Mouse (Mus musculus) stomach, embryonic 14.5 days (tissue): ENCODE data around the gene Gcnt1. TPM values are rescaled to one million over a fixed set of nuclear protein-coding genes. Genes with fewer than 3 reads are reported as not detected.

Experiments used
- ATAC-seq: fragments of 200-750 bp; cut with Nextera tagmentation; 2 replicates; pipeline ENCODE4 v1.8.0; 2017; ENCODE audit warnings: low read depth, moderate TSS enrichment; ENCODE audit not compliant: insufficient number of reproducible peaks, insufficient read depth, low FRiP score
- H3K27ac ChIP-seq: fragments of 300-500 bp; sonication (generic); 2 replicates; pipeline ENCODE4 v1.5.1; 2014; ENCODE audit warnings: mild to moderate bottlenecking, low read length, moderate library complexity, mixed read lengths
- H3K27me3 ChIP-seq: fragments of 300-500 bp; sonication (generic); 2 replicates; pipeline ENCODE4 v1.6.1; 2014; ENCODE audit warnings: low read length, control low read depth, mixed read lengths; ENCODE audit not compliant: control insufficient read depth, insufficient read depth
- H3K36me3 ChIP-seq: fragments of 300-500 bp; sonication (generic); 2 replicates; pipeline ENCODE4 v1.6.1; 2014; ENCODE audit warnings: mild to moderate bottlenecking, control low read depth, low read length, moderate library complexity, mixed read lengths; ENCODE audit not compliant: control insufficient read depth, insufficient read depth
- H3K4me1 ChIP-seq: fragments of 300-500 bp; sonication (generic); 2 replicates; pipeline ENCODE4 v1.6.1; 2014; ENCODE audit warnings: low read length, control low read depth, mixed read lengths; ENCODE audit not compliant: control insufficient read depth, insufficient read depth
- H3K4me2 ChIP-seq: fragments of 300-500 bp; sonication (generic); replicated peaks from 2 replicates; pipeline ENCODE4 v1.6.1; 2014; ENCODE audit warnings: low read depth, low read length, control low read depth
- H3K4me3 ChIP-seq: fragments of 300-500 bp; sonication (generic); 2 replicates; pipeline ENCODE4 v1.5.1; 2014; ENCODE audit warnings: low read depth, low read length, control low read depth
- H3K9ac ChIP-seq: fragments of 300-500 bp; sonication (generic); replicated peaks from 2 replicates; pipeline ENCODE4 v1.6.1; 2014; ENCODE audit warnings: low read depth, mild to moderate bottlenecking, control low read depth, low read length, moderate library complexity, mixed read lengths
- H3K9me3 ChIP-seq: fragments of 300-500 bp; sonication (generic); 2 replicates; pipeline ENCODE4 v1.6.1; 2016; ENCODE audit warnings: low read depth, low read length, control low read depth; ENCODE audit not compliant: control insufficient read depth
- WGBS: fragments of 180-500 bp; shearing (Covaris S2); extraction: QIAGEN DNeasy Blood & Tissue Kit; methylation state at CpG from one replicate; pipeline ENCODE4 v1.1.7; 2014; 5-methylcytosine and 5-hydroxymethylcytosine counted together
- polyA plus RNA-seq: library from polyadenylated mRNA; unstranded; fragments of >200 nt; fragmentation: Nextera tagmentation; extraction: Ambion mirVana; gene quantifications from 2 replicates; pipeline ENCODE4 v1.2.1, GENCODE M21; 2014

Gene Gcnt1
- polyA plus RNA-seq, 1 experiment from 2014 or later, result 4.6 TPM

GRCm38 (mm10) chr19:17399965-17400364 is 27.3 kb upstream of the Gcnt1 start:
- Histone ChIP-seq H3K4me3 (no peak overlapping the region), H3K27me3 (no peaks in the 10 kb centered on the region), H3K9ac (no peak overlapping the region), H3K4me1 (peaks cover 3% of the 10 kb centered on the region), H3K4me2 (no peak overlapping the region), H3K36me3 (peaks cover 17% of the 10 kb centered on the region), H3K27ac (no peak overlapping the region), H3K9me3 (no peaks in the 10 kb centered on the region)
- ATAC-seq, result no peak
- WGBS, result 86% methylated on average over 4 of the region's 4 CpGs

DNA sequence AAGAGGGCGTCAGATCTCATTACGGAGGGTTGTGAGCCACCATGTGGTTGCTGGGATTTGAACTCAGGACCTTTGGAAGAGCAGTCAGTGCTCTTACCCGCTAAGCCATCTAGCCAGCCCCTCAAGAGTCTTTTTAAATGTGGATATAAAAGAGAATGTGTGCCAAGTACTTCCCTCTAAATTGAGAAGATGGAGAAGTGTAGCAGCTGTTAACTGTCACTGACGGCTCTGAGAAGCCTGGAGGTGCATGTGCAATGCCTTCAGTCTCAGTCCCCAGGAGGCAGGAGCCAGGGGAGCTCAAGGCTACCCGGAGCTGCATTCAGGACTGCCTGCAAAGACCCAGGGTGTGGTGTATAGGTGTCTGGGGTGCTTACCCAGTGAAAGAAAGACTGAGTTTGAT is 25.3 kb upstream of the Gcnt1 start:
- Histone ChIP-seq H3K27ac (no peak overlapping the region), H3K4me3 (no peak overlapping the region), H3K4me1 (peaks cover 6% of the 10 kb centered on the region), H3K9me3 (no peaks in the 10 kb centered on the region), H3K36me3 (peaks cover 17% of the 10 kb centered on the region), H3K9ac (no peak overlapping the region), H3K27me3 (no peaks in the 10 kb centered on the region), H3K4me2 (no peak overlapping the region)
- no peak for ATAC-seq
- WGBS, result 63% methylated on average over 5 of the region's 5 CpGs

- Histone ChIP-seq H3K27ac (no peak overlapping the region), H3K27me3 (no peaks in the 10 kb centered on the region), H3K4me2 (no peak overlapping the region), H3K4me3 (no peak overlapping the region), H3K4me1 (peaks cover 6% of the 10 kb centered on the region), H3K36me3 (peaks cover 17% of the 10 kb centered on the region), H3K9me3 (no peaks in the 10 kb centered on the region), H3K9ac (no peak overlapping the region)
- ATAC-seq, result no peak
- 80% methylated on average over 4 of the region's 4 CpGs for WGBS
Measured at GRCm38 (mm10) chr19:17396802-17397201, 24.2 kb upstream of the Gcnt1 start.

DNA sequence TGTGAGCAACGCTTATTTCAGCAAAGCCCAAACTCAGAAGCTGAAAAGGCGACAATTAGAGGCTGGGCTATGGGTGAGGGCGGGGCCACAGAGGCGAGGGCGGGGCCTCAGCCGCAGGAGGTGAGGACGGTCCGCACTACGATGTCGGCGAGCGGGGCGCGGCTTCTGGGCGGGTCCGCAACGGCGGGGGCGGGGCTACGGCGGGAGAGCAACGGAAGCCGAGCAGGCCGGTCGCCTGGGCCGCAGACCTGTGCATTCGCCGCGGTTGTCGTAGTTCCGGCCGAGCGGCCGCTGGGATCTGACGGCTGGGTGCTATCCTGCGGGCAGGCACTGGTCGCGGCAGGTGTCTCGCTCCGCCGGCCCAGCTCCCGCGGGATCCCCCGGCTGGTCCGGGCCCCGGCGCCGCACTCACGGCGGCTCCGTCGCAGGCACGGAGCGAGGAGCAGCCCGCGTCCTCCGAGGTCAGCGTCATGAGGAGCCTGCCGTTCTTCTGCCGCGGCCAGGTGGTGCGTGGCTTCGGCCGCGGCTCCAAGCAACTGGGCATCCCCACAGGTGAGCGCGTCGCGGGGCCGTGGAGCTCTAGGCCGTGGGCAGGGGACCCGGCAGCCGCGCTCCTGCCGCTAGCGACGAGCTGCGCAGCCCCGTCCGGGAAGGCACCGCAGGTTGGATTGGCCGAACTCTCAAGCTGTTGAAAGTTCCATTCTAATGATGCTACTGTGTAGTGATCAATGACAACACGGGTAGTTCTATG is 21.4 kb upstream of the Gcnt1 start, which contains the start of gene Rfk:
Gene Rfk (plus strand): TSS at position 203 of the 751 bp plus-strand sequence.
- Histone ChIP-seq H3K9me3 (no peaks in the 10 kb centered on the region), H3K4me2 (peak within 1 kb of the TSS; percentile 62), H3K9ac (peak within 1 kb of the TSS; percentile 77), H3K4me1 (peaks cover 6% of the 10 kb centered on the region), H3K27me3 (no peaks in the 10 kb centered on the region), H3K36me3 (peaks cover 9% of the 10 kb centered on the region; the same call in 1 of the 2 replicates), H3K4me3 (peak within 1 kb of the TSS; percentile 89), H3K27ac (peak within 1 kb of the TSS; percentile 61)
- ATAC-seq, result peak; percentile 98
- under 1% methylated on average over 82 of the region's 83 CpGs for WGBS

DNA sequence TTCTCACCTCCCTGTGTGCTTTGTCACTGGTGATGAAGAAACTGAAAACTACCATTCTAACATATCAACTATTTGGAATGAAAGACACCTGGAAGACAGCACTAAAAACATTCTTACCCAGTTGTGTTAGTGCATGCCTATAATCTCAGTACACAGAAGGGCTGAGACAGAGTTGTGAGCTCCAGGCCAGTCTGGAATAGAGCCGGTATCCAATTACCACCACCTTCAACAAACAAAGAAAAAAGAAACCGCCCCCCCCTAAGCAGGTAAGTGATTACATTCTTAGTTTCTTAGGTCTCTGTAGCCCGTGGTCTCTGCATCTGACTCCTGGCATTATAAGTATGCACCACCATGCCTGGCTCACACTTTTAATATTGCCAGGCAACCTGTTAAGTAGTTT is 20.2 kb upstream of the Gcnt1 start:
- no peak overlapping the region for H3K9ac ChIP-seq
- H3K4me1 ChIP-seq, result peaks cover 6% of the 10 kb centered on the region
- ATAC-seq, result no peak
- no peaks in the 10 kb centered on the region for H3K9me3 ChIP-seq
- no peaks in the 10 kb centered on the region for H3K36me3 ChIP-seq
- no peaks in the 10 kb centered on the region for H3K27me3 ChIP-seq
- H3K4me2 ChIP-seq, result peak overlapping the region; percentile 62; the same call in 1 of the 2 replicates
- no peak overlapping the region for H3K27ac ChIP-seq
- 7% methylated on average over 3 of the region's 3 CpGs for WGBS
- H3K4me3 ChIP-seq, result 0 out of 2 replicates have a peak overlapping the region, but pooled peaks have one; percentile 89

GRCm38 (mm10) chr19:17388404-17388803 is 15.8 kb upstream of the Gcnt1 start:
- WGBS, result 11% methylated on average over 2 of the region's 2 CpGs
- H3K9ac ChIP-seq, result no peak overlapping the region
- no peaks in the 10 kb centered on the region for H3K4me1 ChIP-seq
- H3K9me3 ChIP-seq, result no peaks in the 10 kb centered on the region
- ATAC-seq, result no peak
- no peak overlapping the region for H3K4me2 ChIP-seq
- H3K4me3 ChIP-seq, result no peak overlapping the region
- no peaks in the 10 kb centered on the region for H3K36me3 ChIP-seq
- H3K27me3 ChIP-seq, result no peaks in the 10 kb centered on the region
- H3K27ac ChIP-seq, result no peak overlapping the region

- H3K27me3 ChIP-seq, result no peaks in the 10 kb centered on the region
- 78% methylated on average over 6 of the region's 6 CpGs for WGBS
Measured at GRCm38 (mm10) chr19:17386424-17386823, 13.8 kb upstream of the Gcnt1 start.

GRCm38 (mm10) chr19:17385426-17385825 is 12.8 kb upstream of the Gcnt1 start:
- no peak for ATAC-seq

More at GRCm38 (mm10) chr19:17386424-17386823, 13.8 kb upstream of the Gcnt1 start:
- no peaks in the 10 kb centered on the region for H3K4me1 ChIP-seq
- no peak overlapping the region for H3K4me2 ChIP-seq
- H3K9me3 ChIP-seq, result no peaks in the 10 kb centered on the region
- no peak overlapping the region for H3K4me3 ChIP-seq
- no peak overlapping the region for H3K27ac ChIP-seq
- no peak overlapping the region for H3K9ac ChIP-seq
- ATAC-seq, result no peak
- H3K36me3 ChIP-seq, result no peaks in the 10 kb centered on the region

More at GRCm38 (mm10) chr19:17385426-17385825, 12.8 kb upstream of the Gcnt1 start:
- H3K27me3 ChIP-seq, result no peaks in the 10 kb centered on the region
- H3K4me1 ChIP-seq, result no peaks in the 10 kb centered on the region
- no peak overlapping the region for H3K4me2 ChIP-seq
- H3K4me3 ChIP-seq, result no peak overlapping the region
- H3K9me3 ChIP-seq, result no peaks in the 10 kb centered on the region
- WGBS, result 65% methylated on average over 1 of the region's 1 CpGs
- no peaks in the 10 kb centered on the region for H3K36me3 ChIP-seq
- no peak overlapping the region for H3K9ac ChIP-seq
- no peak overlapping the region for H3K27ac ChIP-seq
